Mouse (Mus musculus) heart, postnatal 10 days (tissue): Measurements from ENCODE around the gene Dnajc30. TPM values are rescaled to one million over a fixed set of nuclear protein-coding genes. Genes with fewer than 3 reads are reported as not detected.
"Not testable (repeated sequence)": the region's sequence is repeated elsewhere in the genome, so short reads cannot be mapped to it uniquely, and the experiment has no call there.

ENCODE experiments used
- DNase-seq, 2 experiments: peaks; one replicate each; pipeline ENCODE4 v3.0.0; 2021
- intact Hi-C: fragments of 180-260 bp; cut with DNase I; formaldehyde crosslinking; loops from one replicate; pipeline ENCODE4 v1.15.1; 2025
- total RNA-seq, 2 experiments: library from RNA; stranded (reverse); gene quantifications; 2 replicates each; pipeline ENCODE4 v1.2.3; 2021

Dnajc30 gene
- total RNA-seq, 2 experiments from 2014 or later: 24.9 to 27.0 TPM

DNA sequence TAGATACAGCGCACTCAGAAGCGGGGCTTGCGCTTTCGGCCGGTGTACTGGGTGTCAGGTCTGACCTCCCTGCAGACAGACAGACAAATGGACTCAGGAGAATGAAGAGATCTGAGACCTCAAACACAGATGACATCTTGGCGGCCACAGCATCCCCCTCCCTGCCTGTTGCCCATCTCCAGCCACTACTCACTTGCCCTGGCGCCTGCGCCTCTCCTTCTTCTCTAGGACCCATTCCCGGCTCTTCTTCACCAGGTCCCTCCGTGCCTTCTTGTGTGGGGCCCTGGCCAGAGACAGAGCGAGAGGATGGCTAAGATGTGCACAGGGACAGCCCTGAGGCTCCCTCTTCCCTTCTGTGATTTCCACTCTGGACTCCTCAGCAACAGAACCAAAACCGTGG is 10.6 kb upstream of the Dnajc30 start:
- intact Hi-C loops: no loop called here
- no peak for DNase-seq

DNA sequence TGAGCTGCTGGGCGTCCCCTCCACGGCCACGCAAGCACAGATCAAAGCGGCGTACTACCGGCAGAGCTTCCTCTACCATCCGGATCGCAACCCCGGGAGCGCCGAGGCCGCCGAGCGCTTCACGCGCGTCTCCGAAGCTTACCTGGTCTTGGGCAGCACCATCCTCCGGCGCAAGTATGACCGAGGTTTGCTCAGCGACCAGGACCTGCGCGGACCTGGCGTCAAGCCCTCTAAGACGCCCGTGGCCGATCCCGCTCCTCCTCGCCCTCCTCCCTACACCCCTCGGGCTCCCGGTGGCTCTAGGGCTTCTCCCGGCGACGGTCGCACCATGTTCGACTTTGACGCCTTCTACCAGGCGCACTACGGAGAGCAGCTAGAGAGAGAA is 372 bp downstream of the Dnajc30 start:
- DNase-seq: no peak
- intact Hi-C loops: loop anchor here (2.0 kb wide), 1 partner anchor 50 kb away; no protein-coding TSS in a partner anchor

DNA sequence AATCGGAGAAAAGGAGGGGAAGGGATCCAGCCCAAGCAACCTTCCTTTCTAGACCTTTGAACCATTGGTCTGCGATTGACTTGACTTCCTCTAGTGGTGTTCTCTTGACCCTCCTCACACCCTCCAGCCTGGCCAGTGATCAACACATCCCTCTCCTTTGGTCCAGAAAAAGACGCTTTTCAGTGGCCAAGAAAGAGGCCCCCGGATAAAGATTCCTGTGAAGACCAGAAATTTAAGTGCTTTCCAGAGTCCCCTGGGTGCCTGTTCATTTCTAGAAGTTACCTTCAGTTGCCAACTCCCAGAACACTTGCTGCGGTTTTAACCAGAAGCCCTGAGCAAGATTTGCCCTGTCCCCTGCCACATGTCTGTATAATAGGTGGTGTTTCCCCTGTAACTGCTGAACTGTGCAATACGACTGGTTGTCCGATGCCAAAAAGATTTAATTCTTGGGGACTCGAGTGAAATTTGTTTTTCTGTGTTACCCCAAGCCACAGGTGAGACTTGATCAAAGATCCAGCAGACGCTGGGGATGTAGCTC is 976 bp downstream of the Dnajc30 start, which contains the start of gene Bud23:
Bud23 (minus strand) TSS at position 51 of the 538 bp plus-strand sequence.
- not testable (repeated sequence) for DNase-seq
- intact Hi-C loops: loop anchor here (2.0 kb wide), 1 partner anchor 50 kb away; no protein-coding TSS in a partner anchor

DNA sequence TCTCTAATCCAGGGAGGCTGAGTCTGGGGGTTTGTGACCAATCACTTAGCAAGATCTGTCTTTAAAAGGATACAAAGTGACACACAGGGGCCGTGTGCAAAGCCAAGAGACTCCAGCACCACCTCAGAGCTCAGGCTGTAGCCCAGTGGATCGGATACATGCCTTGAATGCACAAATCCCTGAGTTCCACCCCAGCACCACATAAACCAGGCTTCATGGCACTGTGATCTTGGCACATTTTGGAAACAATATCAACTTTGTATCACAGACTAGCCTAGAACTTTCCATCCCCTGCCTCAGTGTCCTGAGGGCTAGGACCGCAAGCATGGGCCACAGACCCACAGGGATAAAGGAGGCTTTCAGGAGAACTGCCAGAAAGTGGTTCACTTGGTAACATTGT is 2.0 kb downstream of the Dnajc30 start:
- intact Hi-C loops: no loop called here
- DNase-seq: no peak

GRCm38 (mm10) chr5:135070448-135070847 is 6.4 kb downstream of the Dnajc30 start:
- intact Hi-C loops: no loop called here
- DNase-seq: no peak

- no peak for DNase-seq
- intact Hi-C loops: no loop called here
Observed at GRCm38 (mm10) chr5:135072061-135072460, 8.1 kb downstream of the Dnajc30 start.

- no peak for DNase-seq
- intact Hi-C loops: no loop called here
Observed at GRCm38 (mm10) chr5:135072720-135073119, 8.7 kb downstream of the Dnajc30 start.

GRCm38 (mm10) chr5:135073349-135074150 is 9.5 kb downstream of the Dnajc30 start:
- intact Hi-C loops: no loop called here
- no peak for DNase-seq

GRCm38 (mm10) chr5:135075655-135076054 is 11.7 kb downstream of the Dnajc30 start:
- DNase-seq: no peak
- intact Hi-C loops: loop anchor here (2.0 kb wide), 1 partner anchor 61 kb away; no protein-coding TSS in a partner anchor

DNA sequence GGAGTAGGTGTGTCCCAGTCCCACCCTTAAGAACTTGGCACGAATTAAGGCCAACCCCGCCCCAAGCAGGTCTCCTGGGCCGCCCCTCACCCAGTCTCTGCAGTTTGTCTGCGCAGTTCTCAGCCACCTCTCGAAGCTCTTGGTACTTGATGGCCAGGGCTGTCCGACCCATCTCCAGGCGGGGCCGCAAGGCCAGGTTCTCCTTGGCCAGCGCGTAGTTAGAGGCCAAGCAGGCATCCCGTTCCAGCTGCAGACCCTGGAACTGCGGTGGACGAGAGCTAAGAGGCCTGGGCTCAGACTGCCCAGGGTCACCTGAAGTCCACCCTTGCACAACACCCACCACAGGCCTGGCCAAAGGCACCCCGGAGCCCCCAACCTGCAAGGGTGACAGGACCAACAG is 12.4 kb downstream of the Dnajc30 start:
- DNase-seq: no peak
- intact Hi-C loops: loop anchor here (2.0 kb wide), 1 partner anchor 62 kb away; no protein-coding TSS in a partner anchor

- DNase-seq: peak; percentile 14 to 43
- intact Hi-C loops: loop anchor here (2.0 kb wide), 1 partner anchor 62 kb away; no protein-coding TSS in a partner anchor
Observed at GRCm38 (mm10) chr5:135076931-135077505, 13.0 kb downstream of the Dnajc30 start.

- peak; percentile 94 to 96 for DNase-seq
- intact Hi-C loops: loop anchor here (2.0 kb wide), 1 partner anchor 63 kb away; no protein-coding TSS in a partner anchor
Observed at GRCm38 (mm10) chr5:135077564-135078481, 13.8 kb downstream of the Dnajc30 start, which contains the start of gene Vps37d. Vps37d (minus strand) TSS chr5:135078266.

DNA sequence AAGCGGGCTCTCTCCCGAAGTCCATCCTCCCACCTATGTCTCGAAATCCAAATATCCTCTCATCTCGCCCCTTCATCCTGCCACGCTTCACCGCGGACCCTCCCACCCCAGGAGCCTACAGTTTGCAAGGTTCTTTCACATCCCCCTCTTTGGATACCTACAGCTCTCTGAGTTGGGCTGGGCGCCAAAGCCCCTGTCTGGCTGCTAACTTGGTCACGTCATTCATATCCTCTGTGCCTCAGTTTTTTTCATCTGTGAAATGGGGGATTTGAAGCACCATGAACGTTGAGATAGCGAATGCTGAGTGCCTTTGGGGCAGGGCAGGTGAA is 14.4 kb downstream of the Dnajc30 start:
- no peak for DNase-seq
- intact Hi-C loops: no loop called here

DNA sequence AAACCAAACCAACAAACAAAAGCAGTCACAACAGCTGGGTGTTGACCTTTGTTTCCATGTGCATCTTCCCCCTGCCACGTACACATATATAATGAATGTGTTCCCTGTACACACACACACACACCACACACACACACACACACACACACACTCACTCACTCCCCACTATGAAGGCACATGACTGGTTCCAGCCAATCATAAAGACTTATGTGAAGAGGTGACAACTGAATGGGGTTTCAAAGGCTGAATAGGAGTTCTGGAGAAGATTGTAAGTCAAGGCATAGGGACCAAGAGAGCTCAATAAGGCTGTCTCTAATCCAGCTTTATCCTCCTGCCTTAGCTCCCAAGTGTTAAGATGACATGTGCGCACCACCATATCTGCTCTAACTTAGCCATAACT is 15.6 kb downstream of the Dnajc30 start:
- intact Hi-C loops: no loop called here
- no peak for DNase-seq

DNA sequence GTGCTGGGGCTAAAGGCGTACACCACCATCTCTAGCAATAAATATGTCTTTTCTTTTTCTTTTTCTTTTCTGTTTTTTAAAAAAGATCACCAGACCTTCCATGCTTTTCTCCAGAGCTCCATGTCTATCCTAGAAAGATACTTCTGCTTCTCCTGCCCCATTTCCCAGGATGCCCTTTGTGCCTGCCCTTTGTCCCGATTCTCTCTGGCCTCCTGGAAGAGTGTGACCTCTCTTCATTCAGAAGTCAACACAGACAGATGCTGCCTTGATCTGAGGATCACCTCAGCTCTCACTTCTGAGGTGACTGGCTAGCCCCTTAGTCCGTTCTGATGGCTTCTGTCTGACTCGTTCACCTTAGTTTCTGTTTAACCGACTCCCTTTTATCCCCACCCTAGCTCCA is 16.5 kb downstream of the Dnajc30 start:
- intact Hi-C loops: no loop called here
- DNase-seq: no peak

- intact Hi-C loops: no loop called here
- no peak for DNase-seq
Observed at GRCm38 (mm10) chr5:135086871-135087270, 22.9 kb downstream of the Dnajc30 start.

- intact Hi-C loops: no loop called here
- DNase-seq: no peak
Observed at GRCm38 (mm10) chr5:135089653-135090052, 25.7 kb downstream of the Dnajc30 start, which contains the start of gene Mlxipl. Mlxipl (plus strand) TSS chr5:135089890.

- DNase-seq: no peak
- intact Hi-C loops: no loop called here
Observed at GRCm38 (mm10) chr5:135100981-135101380, 37.0 kb downstream of the Dnajc30 start.

- DNase-seq: peak; percentile 18 to 34
- intact Hi-C loops: loop anchor here (1.0 kb wide), 1 partner anchor 89 kb away; no protein-coding TSS in a partner anchor
Observed at GRCm38 (mm10) chr5:135103999-135104660, 40.1 kb downstream of the Dnajc30 start.

DNA sequence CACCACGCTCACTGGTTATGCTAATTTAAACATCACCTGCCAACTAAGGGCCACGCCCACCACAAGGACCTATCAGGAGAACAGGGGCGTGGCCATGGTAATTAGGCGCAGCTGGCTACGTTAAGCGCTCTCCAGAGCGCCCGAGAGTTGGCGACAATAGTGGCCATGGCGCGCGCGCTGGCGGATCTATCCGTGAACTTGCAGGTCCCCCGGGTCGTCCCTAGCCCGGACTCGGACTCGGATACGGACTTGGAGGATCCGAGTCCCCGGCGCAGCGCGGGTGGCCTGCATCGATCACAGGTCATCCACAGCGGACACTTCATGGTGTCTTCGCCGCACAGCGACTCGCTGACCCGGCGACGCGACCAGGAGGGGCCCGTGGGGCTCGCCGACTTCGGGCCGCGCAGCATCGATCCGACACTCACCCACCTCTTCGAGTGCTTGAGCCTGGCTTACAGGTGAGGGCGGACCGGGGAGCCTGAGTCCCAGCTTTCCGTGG is 42.8 kb downstream of the Dnajc30 start:
- intact Hi-C loops: no loop called here
- DNase-seq: peak; percentile 90
